Mouse (Mus musculus): ENCODE results near the gene Lcn6.
A peak's percentile ranks its signal among the peaks of the same experiment; 100 is the strongest.
"Not testable (repeated sequence)": the region's sequence is repeated elsewhere in the genome, so short reads cannot be mapped to it uniquely, and the experiment has no call there.

Lcn6 gene

DNA sequence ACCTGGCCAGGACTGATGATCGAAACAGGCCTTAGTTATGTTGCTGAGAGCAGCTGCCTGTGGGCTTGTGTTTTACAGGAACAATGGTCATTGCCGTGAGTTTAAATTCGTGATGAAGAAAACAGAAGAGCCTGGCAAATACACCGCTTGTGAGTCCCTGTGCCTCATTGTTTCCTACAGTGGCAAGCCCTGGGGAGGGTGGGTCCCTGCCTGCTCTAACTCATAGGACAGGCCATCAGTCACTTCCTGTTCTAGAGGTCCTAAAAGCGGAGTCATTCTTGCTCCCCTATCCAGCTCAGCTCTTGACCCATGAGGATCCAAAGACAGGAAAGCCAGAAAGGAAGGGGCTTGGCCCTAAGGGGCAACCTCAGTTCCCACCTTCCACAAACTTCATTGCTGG lies 24.4 kb downstream of the Lcn6 start:
- no peak for DNase-seq (ENCODE audit: low read depth, low spot score)

DNA sequence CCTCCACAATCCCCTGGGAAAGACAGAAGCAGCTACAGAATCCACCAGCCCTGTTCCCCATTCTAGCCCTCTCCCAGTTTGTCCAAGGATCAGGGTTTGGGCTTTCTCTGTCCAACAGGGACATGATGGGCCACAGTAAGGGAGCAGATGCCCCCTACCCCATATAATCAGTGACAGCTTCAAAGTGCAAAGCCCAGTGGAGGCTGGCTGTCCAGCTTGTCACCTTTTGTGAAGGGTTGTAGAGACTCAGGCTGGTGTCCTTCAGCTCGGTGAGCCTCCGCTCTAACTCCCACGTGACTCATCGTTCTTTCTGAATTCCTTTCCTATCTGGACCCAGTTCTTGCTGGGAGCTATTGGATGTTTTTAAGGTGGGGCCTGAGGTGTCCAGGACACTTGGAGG lies 27.1 kb downstream of the Lcn6 start:
- no peak for DNase-seq (ENCODE audit: low read depth, low spot score)

- peak; percentile 70 for DNase-seq (ENCODE audit: low read depth, low spot score)
These were observed 30.3 kb downstream of the Lcn6 start, which contains the start of gene Bmyc for GRCm38 (mm10) chr2:25706643-25707481. Gene Bmyc (plus strand): TSS chr2:25706739.

DNA sequence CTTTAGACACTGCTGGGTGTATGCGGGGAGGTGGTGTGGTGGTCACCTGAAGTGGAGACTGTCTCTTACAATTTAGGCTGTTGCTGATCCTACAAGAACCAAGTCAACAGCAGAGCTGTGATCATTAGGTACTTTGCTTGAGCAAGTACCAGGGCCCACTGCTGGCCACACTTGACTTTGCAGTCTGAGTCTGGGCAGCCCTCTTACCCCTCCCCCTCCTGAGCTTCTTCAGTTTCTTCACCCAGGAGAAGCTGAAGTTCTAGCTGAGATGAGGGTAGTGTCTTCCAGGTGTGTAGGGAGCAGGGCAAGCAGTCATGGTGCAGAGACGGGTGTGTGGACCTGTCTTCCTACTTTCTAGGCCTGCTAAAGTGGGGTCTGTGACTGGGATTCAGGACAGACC lies 31.5 kb downstream of the Lcn6 start:
- no peak for DNase-seq (ENCODE audit: low read depth, low spot score)

GRCm38 (mm10) chr2:25709056-25709455 lies 32.5 kb downstream of the Lcn6 start:
- DNase-seq (ENCODE audit: low read depth, low spot score): not testable (repeated sequence)

DNA sequence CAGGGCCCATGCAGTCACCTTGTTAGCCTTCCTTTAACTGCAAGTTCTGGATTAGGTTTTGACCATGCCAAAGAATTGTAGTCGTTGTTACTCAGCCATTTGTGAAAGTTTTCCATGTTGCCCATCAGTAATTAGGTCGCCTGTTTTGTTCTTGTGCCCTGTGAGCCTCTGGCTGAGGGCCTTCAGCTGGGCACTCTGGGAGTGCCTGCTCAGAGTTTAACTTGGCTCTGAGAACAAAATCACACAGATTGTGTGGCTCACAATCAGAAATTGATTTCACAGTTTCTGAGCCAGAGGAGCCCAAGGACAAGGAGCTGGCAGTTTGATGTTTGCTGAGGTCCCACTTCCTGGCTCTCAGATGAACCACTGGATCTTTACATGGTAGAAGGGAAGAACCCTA lies 33.2 kb downstream of the Lcn6 start:
- DNase-seq (ENCODE audit: low read depth, low spot score): not testable (repeated sequence)

DNA sequence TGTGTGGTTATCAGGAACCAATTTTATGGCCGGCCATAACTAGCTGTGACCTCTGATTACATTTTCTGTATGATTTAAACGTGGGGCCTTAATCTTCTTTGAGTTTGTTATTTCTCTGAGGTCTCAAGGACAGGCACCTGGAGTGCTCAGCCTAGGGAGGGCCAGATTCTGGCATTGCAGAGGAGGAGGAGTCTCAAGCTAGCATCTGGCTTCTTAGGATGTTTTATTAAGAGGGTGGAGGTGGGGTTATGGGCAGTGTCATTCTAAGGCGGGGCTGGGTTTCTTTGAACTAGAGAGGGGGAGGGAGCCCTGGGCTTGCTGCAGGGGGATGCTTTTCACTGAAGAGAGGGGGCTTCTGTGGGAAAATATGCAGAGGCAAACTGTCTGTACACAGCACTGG lies 35.1 kb downstream of the Lcn6 start:
- DNase-seq (ENCODE audit: low read depth, low spot score): not testable (repeated sequence)

DNA sequence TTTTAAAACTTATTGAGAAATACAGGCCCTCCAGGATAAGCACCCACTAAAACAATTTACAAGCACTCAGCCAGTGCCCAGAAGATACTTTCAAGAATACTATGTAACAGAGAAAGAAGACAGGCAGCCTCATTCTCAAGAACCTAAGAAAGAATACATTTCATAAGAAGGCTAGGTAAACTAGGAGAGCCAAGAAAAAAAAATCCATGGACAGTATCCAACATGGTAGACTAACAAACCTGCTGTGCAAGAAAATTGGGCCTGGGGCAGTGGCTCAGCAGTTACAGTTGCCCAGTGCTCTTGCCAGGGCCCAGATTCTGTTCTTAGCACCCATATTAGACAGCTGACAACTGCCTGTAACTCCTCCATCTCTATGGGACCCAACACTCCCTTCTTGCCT lies 40.6 kb downstream of the Lcn6 start:
- DNase-seq (ENCODE audit: low read depth, low spot score): no peak

All from WW6 (cell line).